In the genomic region with DNA sequence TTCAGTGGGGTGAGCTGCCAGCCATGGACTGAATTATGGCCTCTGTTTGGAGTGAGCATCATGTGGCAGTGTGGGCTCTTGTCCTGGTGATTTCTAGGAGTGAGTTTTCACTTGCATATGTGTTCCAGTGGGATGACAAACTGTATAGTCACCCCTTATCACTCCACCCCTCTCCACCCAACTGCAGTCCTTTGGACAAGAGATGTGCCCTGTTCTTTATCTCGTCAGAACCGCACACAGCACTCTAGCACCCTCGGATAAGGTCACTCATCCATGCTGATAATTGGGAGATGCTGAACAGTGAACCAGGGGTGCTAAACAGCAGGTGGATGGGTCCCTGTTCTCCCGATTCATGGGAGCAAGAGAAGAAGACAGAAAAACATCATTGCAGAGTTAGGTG, we compare ENCODE assay signal across 23 mouse cellular contexts. TPM values are rescaled to one million over a fixed set of nuclear protein-coding genes. Genes with fewer than 3 reads are reported as not detected.
DNase-seq lines count a peak whose midpoint lies in the region; ATAC-seq and TF ChIP-seq lines count a peak whose summit lies in the region.
"Had no signal": no experiment of that assay in that cellular context is flagged by ENCODE, and none has a peak within 500 bp of the region (broad histone marks: within the 10 kb centered on the region; RNA-seq: fewer than 3 reads in every experiment).

No protein-coding gene starts in this region.

- H3K4me1 ChIP-seq in MEL (ENCODE audit: control insufficient read depth in 1 of 2, insufficient read depth in 2 of 2, low read length in 2 of 2): peaks cover 13 to 38% of the 10 kb centered on the region in 2 experiments
- peaks cover 3% of the 10 kb centered on the region for H3K4me1 ChIP-seq in bone marrow, adult 2 months (ENCODE audit: control insufficient read depth, insufficient read depth, low read length)
- H3K4me1 ChIP-seq in liver, embryonic 16.5 days (ENCODE audit: control insufficient read depth, low read depth, low read length): peaks cover 55% of the 10 kb centered on the region
- peaks cover 13% of the 10 kb centered on the region; the same call in 1 of the 2 replicates for H3K4me1 ChIP-seq in intestine, embryonic 15.5 days (replicated peaks)

- peak overlapping the region; percentile 89 for H3K27ac ChIP-seq in MEL (ENCODE audit: control insufficient read depth, low read depth, low read length)
- H3K27ac ChIP-seq in bone marrow, adult 2 months (ENCODE audit: control insufficient read depth, insufficient read depth, low read depth, low read length, poor library complexity): peak overlapping the region; percentile 46
- peak overlapping the region; percentile 88 for H3K27ac ChIP-seq in liver, embryonic 16.5 days (ENCODE audit: low read length)
- no peak overlapping the region for H3K27ac ChIP-seq in intestine, embryonic 15.5 days
- H3K27ac ChIP-seq: embryonic facial prominence, embryonic 15.5 days; gastrocnemius, adult 2 months; heart, embryonic 13.5 days; hindbrain, embryonic 12.5 days; kidney, embryonic 15.5 days; limb, embryonic 15.5 days; macrophage; neural tube, embryonic 15.5 days had no signal

- peak; percentile 95 for ATAC-seq in liver, embryonic 16.5 days (ENCODE audit: low read depth)
- no peak; the same call in 1 of the 2 replicates for ATAC-seq in intestine, embryonic 15.5 days
- ATAC-seq: Patski had no signal

- H3K79me2 ChIP-seq in MEL (ENCODE audit: control insufficient read depth, insufficient read depth, low read length, poor library complexity): peaks cover 5% of the 10 kb centered on the region

- H3K36me3 ChIP-seq in MEL (ENCODE audit: control insufficient read depth in 1 of 2, insufficient read depth in 2 of 2, low read length in 2 of 2): peaks cover 0 to 28% of the 10 kb centered on the region in 2 experiments; a peak in 2 of 4 replicates
- H3K36me3 ChIP-seq in liver, embryonic 16.5 days (ENCODE audit: control insufficient read depth, insufficient read depth): no peaks in the 10 kb centered on the region
- H3K36me3 ChIP-seq in intestine, embryonic 15.5 days: no peaks in the 10 kb centered on the region
- H3K36me3 ChIP-seq: heart, embryonic 13.5 days; hindbrain, embryonic 12.5 days; kidney, embryonic 15.5 days had no signal

- H3K27me3 ChIP-seq in MEL (ENCODE audit: control insufficient read depth in 1 of 2, insufficient read depth in 2 of 2, low read length in 2 of 2): no peaks in the 10 kb centered on the region
- H3K27me3 ChIP-seq in liver, embryonic 16.5 days (ENCODE audit: control insufficient read depth, insufficient read depth, low read depth, low read length): no peaks in the 10 kb centered on the region
- no peaks in the 10 kb centered on the region for H3K27me3 ChIP-seq in intestine, embryonic 15.5 days (replicated peaks)
- H3K27me3 ChIP-seq: embryonic facial prominence, embryonic 15.5 days; heart, embryonic 13.5 days; hindbrain, embryonic 12.5 days; kidney, embryonic 15.5 days; limb, embryonic 15.5 days; neural tube, embryonic 15.5 days; Patski had no signal

- TF ChIP-seq CTCF in MEL (IDR thresholded peaks at IDR 0.05 in 2 of 3, conservative IDR thresholded peaks at IDR 0.05 in 1 of 3; ENCODE audit: control insufficient read depth in 1 of 3, insufficient read depth in 1 of 3, low read depth in 2 of 3, low read length in 3 of 3, poor library complexity in 1 of 3, severe bottlenecking in 1 of 3): no peak
- no peak for TF ChIP-seq CTCF in bone marrow, adult 2 months (IDR thresholded peaks at IDR 0.05; ENCODE audit: control insufficient read depth, insufficient read depth, low read length)

- TF ChIP-seq RAD21 in MEL (IDR thresholded peaks at IDR 0.05; ENCODE audit: low read depth, low read length): no peak

- peak overlapping the region in 1 of 2 experiments; percentile 6; a peak in 2 of 4 replicates for H3K4me3 ChIP-seq in MEL (ENCODE audit: control insufficient read depth in 1 of 2, insufficient read depth in 1 of 2, low read depth in 2 of 2, low read length in 2 of 2)
- H3K4me3 ChIP-seq in bone marrow, adult 2 months (replicated peaks; ENCODE audit: control insufficient read depth, low read depth, low read length): no peak overlapping the region
- peak overlapping the region; percentile 29; the same call in 1 of the 2 replicates for H3K4me3 ChIP-seq in liver, embryonic 16.5 days (ENCODE audit: low read depth, low read length)
- H3K4me3 ChIP-seq in intestine, embryonic 15.5 days (replicated peaks): no peak overlapping the region
- H3K4me3 ChIP-seq: embryonic facial prominence, embryonic 15.5 days; gastrocnemius, adult 2 months; heart, embryonic 13.5 days; hindbrain, embryonic 12.5 days; kidney, embryonic 15.5 days; limb, embryonic 15.5 days; neural tube, embryonic 15.5 days had no signal

- peak overlapping the region; percentile 68 for H3K4me2 ChIP-seq in liver, embryonic 16.5 days (ENCODE audit: low read depth, low read length)
- H3K4me2 ChIP-seq in intestine, embryonic 15.5 days (replicated peaks): no peak overlapping the region
- H3K4me2 ChIP-seq: embryonic facial prominence, embryonic 15.5 days; heart, embryonic 13.5 days; hindbrain, embryonic 12.5 days; kidney, embryonic 15.5 days; limb, embryonic 15.5 days; midbrain, embryonic 11.5 days; neural tube, embryonic 15.5 days had no signal

- H3K9me3 ChIP-seq in MEL (replicated peaks; ENCODE audit: insufficient read depth, low read length): no peaks in the 10 kb centered on the region
- H3K9me3 ChIP-seq in liver, embryonic 16.5 days (replicated peaks; ENCODE audit: control insufficient read depth, low read length): no peaks in the 10 kb centered on the region
- no peaks in the 10 kb centered on the region for H3K9me3 ChIP-seq in intestine, embryonic 15.5 days
- H3K9me3 ChIP-seq: embryonic facial prominence, embryonic 15.5 days; heart, embryonic 13.5 days; hindbrain, embryonic 12.5 days; kidney, embryonic 15.5 days; limb, embryonic 15.5 days; neural tube, embryonic 15.5 days had no signal

- no peak; a peak in 1 of 4 replicates for TF ChIP-seq POLR2A in MEL (IDR thresholded peaks at IDR 0.05; ENCODE audit: control insufficient read depth in 1 of 2, insufficient read depth in 1 of 2, low read depth in 1 of 2, low read length in 2 of 2, poor library complexity in 1 of 2)
- no peak for TF ChIP-seq POLR2A in bone marrow, adult 2 months (IDR thresholded peaks at IDR 0.05; ENCODE audit: borderline replicate concordance, control insufficient read depth, low read depth, low read length)

- H3K9ac ChIP-seq in MEL (ENCODE audit: control insufficient read depth, low read depth, low read length, poor library complexity, severe bottlenecking): 0 out of 2 replicates have a peak overlapping the region, but pooled peaks have one; percentile 2
- H3K9ac ChIP-seq in liver, embryonic 16.5 days (ENCODE audit: low read depth, low read length): peak overlapping the region; percentile 64
- no peak overlapping the region for H3K9ac ChIP-seq in intestine, embryonic 15.5 days
- H3K9ac ChIP-seq: embryonic facial prominence, embryonic 15.5 days; heart, embryonic 13.5 days; hindbrain, embryonic 12.5 days; kidney, embryonic 15.5 days; limb, embryonic 15.5 days; neural tube, embryonic 15.5 days had no signal

- WGBS in bone marrow, adult 2 months: 68% methylated on average over 4 of the region's 4 CpGs
- WGBS in liver, embryonic 16.5 days (ENCODE audit: insufficient replicate concordance): 13% methylated on average over 4 of the region's 4 CpGs
- WGBS in intestine, embryonic 15.5 days: 80% methylated on average over 4 of the region's 4 CpGs

- peak; percentile 83 to 92 for TF ChIP-seq EP300 in MEL (IDR thresholded peaks at IDR 0.05; ENCODE audit: low read depth in 1 of 2, low read length in 2 of 2)

- DNase-seq in MEL (ENCODE audit: low read depth, low spot score) (peak; percentile 81), liver (peak; percentile 82)
- DNase-seq in frontal cortex, postnatal 36 days (ENCODE audit: low spot score in 2 of 2): no peak
- no peak for DNase-seq in embryo, embryonic 10 days (ENCODE audit: low spot score)
- no peak for DNase-seq in left cerebral cortex, adult 18-20 months (ENCODE audit: low spot score in 2 of 2)
- DNase-seq: adrenal gland, postnatal 36 days; cerebellum, adult 8-10 months; gastrocnemius, adult 2 months; kidney, adult 11 months; kidney, postnatal 36 days; right cerebral cortex, adult 18-20 months had no signal

TF ChIP-seq in MEL, 35 proteins besides CTCF, POLR2A, EP300 and RAD21 (continues in another document):
- TF ChIP-seq SMC3 (IDR thresholded peaks at IDR 0.05; ENCODE audit: low read depth, low read length) (no peak), GATA1 (IDR thresholded peaks at IDR 0.05; ENCODE audit: low read depth, low read length) (peak; percentile 95), RCOR1 (IDR thresholded peaks at IDR 0.05; ENCODE audit: low read depth, low read length) (peak; percentile 51), NELFE (IDR thresholded peaks at IDR 0.05; ENCODE audit: low read depth, low read length) (no peak)

RNA-seq across cellular contexts. Expression of a gene that starts 3.6 kb away (rescaled TPM):
- total RNA-seq in MEL (2012; rRNA removed): 4.0 and 4.3 TPM in 2 replicates
- polyA plus RNA-seq in MEL (2012; ENCODE audit: insufficient read depth in 1 of 2, insufficient read length in 2 of 2, low read depth in 1 of 2, low replicate concordance in 2 of 2, missing spikeins in 1 of 2): 10 to 100 TPM in 1 of 2 experiments, 1 to 10 TPM in 1; 9.8 to 47.3 TPM
- 2.5 and 5.5 TPM in 2 replicates for polyA plus RNA-seq in bone marrow, adult 2 months (2011; ENCODE audit: insufficient read depth, insufficient read length, low replicate concordance, missing spikeins)
- polyA plus RNA-seq in liver, embryonic 16.5 days (2015; fragmentation: Nextera tagmentation; extraction: Ambion mirVana): 2.0 and 2.4 TPM in 2 replicates
- total RNA-seq in left cerebral cortex, adult 18-20 months (2021): 10 to 100 TPM; 24.3 to 24.8 TPM
- 10.3 and 11.4 TPM in 2 replicates for polyA plus RNA-seq in intestine, embryonic 15.5 days (2015; fragmentation: Nextera tagmentation; extraction: Ambion mirVana)

RNA-seq across cellular contexts. Expression of a gene that starts 19.6 kb away (rescaled TPM):
- 5.9 and 6.0 TPM in 2 replicates for total RNA-seq in MEL (2012; rRNA removed)
- polyA plus RNA-seq in MEL (2012; ENCODE audit: insufficient read depth in 1 of 2, insufficient read length in 2 of 2, low read depth in 1 of 2, low replicate concordance in 2 of 2, missing spikeins in 1 of 2): 10 to 100 TPM in 1 of 2 experiments, not detected in 1; 34.4 TPM
- 8.8 and 10.8 TPM in 2 replicates for polyA plus RNA-seq in bone marrow, adult 2 months (2011; ENCODE audit: insufficient read depth, insufficient read length, low replicate concordance, missing spikeins)
- polyA plus RNA-seq in liver, embryonic 16.5 days (2015; fragmentation: Nextera tagmentation; extraction: Ambion mirVana): 13.9 and 16.7 TPM in 2 replicates
- total RNA-seq in left cerebral cortex, adult 18-20 months (2021): 1 to 10 TPM; 5.9 to 6.5 TPM
- polyA plus RNA-seq in intestine, embryonic 15.5 days (2015; fragmentation: Nextera tagmentation; extraction: Ambion mirVana): 46.8 and 48.0 TPM in 2 replicates

RNA-seq across cellular contexts. Expression of a gene that starts 19.7 kb away (rescaled TPM):
- total RNA-seq in MEL (2012; rRNA removed): 20.2 and 20.5 TPM in 2 replicates
- polyA plus RNA-seq in MEL (2012; ENCODE audit: insufficient read depth in 1 of 2, insufficient read length in 2 of 2, low read depth in 1 of 2, low replicate concordance in 2 of 2, missing spikeins in 1 of 2): 10 to 100 TPM in 1 of 2 experiments, not detected in 1; 28.7 TPM
- 8.2 and 12.6 TPM in 2 replicates for polyA plus RNA-seq in bone marrow, adult 2 months (2011; ENCODE audit: insufficient read depth, insufficient read length, low replicate concordance, missing spikeins)
- 2.8 and 3.0 TPM in 2 replicates for polyA plus RNA-seq in liver, embryonic 16.5 days (2015; fragmentation: Nextera tagmentation; extraction: Ambion mirVana)
- 10 to 100 TPM; 13.8 to 15.8 TPM for total RNA-seq in left cerebral cortex, adult 18-20 months (2021)
- 11.7 and 12.1 TPM in 2 replicates for polyA plus RNA-seq in intestine, embryonic 15.5 days (2015; fragmentation: Nextera tagmentation; extraction: Ambion mirVana)

Comparison
In these comparisons a context has a peak if more than half of its experiments do, and no peak if none do; other contexts are left out.
1. DNase-seq: peak in MEL (single experiment) and liver (single experiment); none in frontal cortex, postnatal 36 days (0 of 2), embryo, embryonic 10 days (single experiment) and left cerebral cortex, adult 18-20 months (0 of 2).